Mouse (Mus musculus) lung, postnatal 0 days (tissue): ENCODE results near the gene Kmt2c.

Source experiments
- CTCF ChIP-seq: IDR thresholded peaks from 2 replicates; pipeline ENCODE4 v1.5.1; 2016; ENCODE audit warnings: antibody characterized with exemption, mild to moderate bottlenecking
- EP300 ChIP-seq: IDR thresholded peaks from 2 replicates; pipeline ENCODE4 v1.6.1; 2016; ENCODE audit warnings: antibody characterized with exemption, mild to moderate bottlenecking, control low read depth

DNA sequence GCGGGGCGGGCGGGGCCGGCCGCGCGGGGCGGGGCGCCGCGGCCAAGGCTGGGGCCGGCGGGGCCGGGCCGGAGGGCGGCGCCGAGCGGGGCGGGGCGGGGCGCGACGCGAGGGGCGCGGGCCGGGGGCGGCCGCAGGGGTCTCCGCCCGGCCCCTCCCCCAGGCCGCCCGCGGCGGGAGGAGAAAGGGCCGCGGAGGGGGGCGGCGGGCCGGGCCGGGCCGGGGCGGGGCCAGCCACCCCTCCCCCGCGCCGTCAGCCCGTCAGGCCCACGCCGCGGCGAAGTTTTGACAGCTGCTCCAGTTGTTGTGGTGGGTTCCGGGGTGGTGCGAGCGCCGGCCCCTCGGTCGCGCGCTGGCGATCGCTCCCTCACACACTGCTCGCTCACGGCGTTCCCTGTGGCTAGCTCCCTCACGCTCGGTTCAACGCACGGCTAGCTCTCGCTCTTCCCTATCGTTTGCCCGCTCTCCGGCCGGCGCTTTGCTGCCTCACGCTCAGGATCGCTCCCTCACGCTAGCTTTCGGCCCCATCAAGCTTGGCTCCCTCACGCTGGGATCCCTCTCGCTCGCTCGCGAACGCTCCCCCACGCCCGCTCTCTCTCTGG, 339 bp upstream of the Kmt2c start:
- TF ChIP-seq EP300 (no peak), CTCF (no peak)
